Mouse (Mus musculus) heart, postnatal 14 days (tissue): ENCODE data around the gene Ppp1r37. TPM values are rescaled to one million over a fixed set of nuclear protein-coding genes. Genes with fewer than 3 reads are reported as not detected.

Experiments
- DNase-seq, 2 experiments: peaks; one replicate each; pipeline ENCODE4 v3.0.0; 2021 to 2022
- intact Hi-C: fragments of 180-260 bp; cut with DNase I; formaldehyde crosslinking; loops from one replicate; pipeline ENCODE4 v1.15.1; 2025
- total RNA-seq, 2 experiments: library from RNA; stranded (reverse); gene quantifications; 2 replicates each; pipeline ENCODE4 v1.2.3; 2021

The Ppp1r37 gene
- total RNA-seq, 2 experiments from 2014 or later, result 41.3 to 41.5 TPM

GRCm38 (mm10) chr7:19573776-19574140 lies 10.9 kb upstream of the Ppp1r37 start:
- intact Hi-C loops, result loop anchor here (5.0 kb wide), 3 partner anchors 111 to 166 kb away; partner anchors contain the start of gene Exoc3l2

GRCm38 (mm10) chr7:19572926-19573775 lies 10.3 kb upstream of the Ppp1r37 start:
- intact Hi-C loops, result loop anchor here (5.0 kb wide), 3 partner anchors 111 to 166 kb away; partner anchors contain the start of gene Exoc3l2
- peak; percentile 86 to 88 for DNase-seq

More at GRCm38 (mm10) chr7:19573776-19574140, 10.9 kb upstream of the Ppp1r37 start:
- DNase-seq, result no peak

GRCm38 (mm10) chr7:19569647-19570046 lies 6.8 kb upstream of the Ppp1r37 start:
- DNase-seq, result no peak
- intact Hi-C loops, result loop anchor here (5.0 kb wide), 3 partner anchors 107 to 162 kb away; partner anchors contain the start of gene Exoc3l2

GRCm38 (mm10) chr7:19567426-19567825 lies 4.5 kb upstream of the Ppp1r37 start:
- no peak for DNase-seq
- intact Hi-C loops, result no loop called here

- intact Hi-C loops, result no loop called here
- no peak for DNase-seq
These were observed 2.9 kb upstream of the Ppp1r37 start for GRCm38 (mm10) chr7:19565803-19566202.

GRCm38 (mm10) chr7:19564455-19564854 lies 1.6 kb upstream of the Ppp1r37 start:
- intact Hi-C loops, result no loop called here
- DNase-seq, result no peak

- DNase-seq, result no peak
- intact Hi-C loops, result no loop called here
These were observed 1.0 kb upstream of the Ppp1r37 start for GRCm38 (mm10) chr7:19563884-19564283.

- peak; percentile 94 for DNase-seq
- intact Hi-C loops, result no loop called here
These were observed 872 bp downstream of the Ppp1r37 start for GRCm38 (mm10) chr7:19561765-19562642.

GRCm38 (mm10) chr7:19561431-19561764 lies 1.5 kb downstream of the Ppp1r37 start:
- intact Hi-C loops, result no loop called here
- DNase-seq, result no peak

- DNase-seq, result no peak
- intact Hi-C loops, result no loop called here
These were observed 2.2 kb downstream of the Ppp1r37 start for GRCm38 (mm10) chr7:19560491-19561260.

- DNase-seq, result no peak
- intact Hi-C loops, result no loop called here
These were observed 3.9 kb downstream of the Ppp1r37 start for GRCm38 (mm10) chr7:19558965-19559364.

- peak in 1 of 2 experiments; percentile 47 for DNase-seq
- intact Hi-C loops, result no loop called here
These were observed 4.6 kb downstream of the Ppp1r37 start for GRCm38 (mm10) chr7:19557982-19558900.

- intact Hi-C loops, result no loop called here
- no peak for DNase-seq
These were observed 5.8 kb downstream of the Ppp1r37 start for GRCm38 (mm10) chr7:19557086-19557485.

- no peak for DNase-seq
- intact Hi-C loops, result no loop called here
These were observed 8.7 kb downstream of the Ppp1r37 start for GRCm38 (mm10) chr7:19554168-19554567.

- no peak for DNase-seq
- intact Hi-C loops, result no loop called here
These were observed 10.4 kb downstream of the Ppp1r37 start for GRCm38 (mm10) chr7:19552443-19552842.

GRCm38 (mm10) chr7:19551634-19552033 lies 11.2 kb downstream of the Ppp1r37 start:
- no peak for DNase-seq
- intact Hi-C loops, result no loop called here

- DNase-seq, result no peak
- intact Hi-C loops, result no loop called here
These were observed 13.5 kb downstream of the Ppp1r37 start for GRCm38 (mm10) chr7:19549394-19549793.

GRCm38 (mm10) chr7:19547344-19547969 lies 15.4 kb downstream of the Ppp1r37 start:
- intact Hi-C loops, result no loop called here
- no peak for DNase-seq

GRCm38 (mm10) chr7:19546007-19546406 lies 16.9 kb downstream of the Ppp1r37 start:
- intact Hi-C loops, result no loop called here
- DNase-seq, result no peak
